Mouse (Mus musculus): Measurements from ENCODE around the gene 1700049E17Rik1.
"Not testable (repeated sequence)": the region's sequence is repeated elsewhere in the genome, so short reads cannot be mapped to it uniquely, and the experiment has no call there.

Gene 1700049E17Rik1

GRCm38 (mm10) chr14:41924649-41925048 is at the start of gene 1700049E17Rik1:
TSS of gene 1700049E17Rik1 (plus strand) at chr14:41924949.
- DNase-seq (ENCODE audit: low spot score in 2 of 2): not testable (repeated sequence)

GRCm38 (mm10) chr14:41907190-41907589 is 17.6 kb upstream of the 1700049E17Rik1 start, which contains the start of gene Gm7980:
TSS of gene Gm7980 (minus strand) at chr14:41907290.
- not testable (repeated sequence) for DNase-seq (ENCODE audit: low spot score in 2 of 2)

GRCm38 (mm10) chr14:41943695-41944094 is 18.9 kb downstream of the 1700049E17Rik1 start, which contains the start of gene 1700024B05Rik:
TSS of gene 1700024B05Rik (plus strand) at chr14:41943995.
- not testable (repeated sequence) for DNase-seq (ENCODE audit: low spot score in 2 of 2)

- DNase-seq (ENCODE audit: low spot score in 2 of 2): not testable (repeated sequence)
Observed at GRCm38 (mm10) chr14:41964095-41964494, 39.3 kb downstream of the 1700049E17Rik1 start.

GRCm38 (mm10) chr14:41967827-41968226 is 43.1 kb downstream of the 1700049E17Rik1 start, which contains the start of gene Gm6401:
TSS of gene Gm6401 (minus strand) at chr14:41967927.
- not testable (repeated sequence) for DNase-seq (ENCODE audit: low spot score in 2 of 2)

- not testable (repeated sequence) for DNase-seq (ENCODE audit: low spot score in 2 of 2)
Observed at GRCm38 (mm10) chr14:41968596-41968995, 43.8 kb downstream of the 1700049E17Rik1 start.
